Mouse (Mus musculus): ENCODE data around the gene S100a11. TPM values are rescaled to one million over a fixed set of nuclear protein-coding genes. Genes with fewer than 3 reads are reported as not detected.
"Not testable (repeated sequence)": the region's sequence is repeated elsewhere in the genome, so short reads cannot be mapped to it uniquely, and the experiment has no call there.

S100a11 gene
- polyA plus RNA-seq (2014; fragmentation: Nextera tagmentation; extraction: Ambion mirVana): 733 and 790 TPM in 2 replicates

- Histone ChIP-seq H3K36me3 (ENCODE audit: control insufficient read depth, insufficient read depth, low read length) (0 out of 2 replicates have a peak, but pooled peaks cover 3% of the 10 kb centered on the region), H3K4me3 (ENCODE audit: low read depth, low read length) (peak within 1 kb of the TSS; percentile 71), H3K27ac (ENCODE audit: low read depth, low read length) (peak within 1 kb of the TSS; percentile 68), H3K9me3 (replicated peaks; ENCODE audit: control insufficient read depth, low read length) (no peaks in the 10 kb centered on the region), H3K27me3 (ENCODE audit: control insufficient read depth, insufficient read depth, low read length) (no peaks in the 10 kb centered on the region), H3K9ac (ENCODE audit: low read depth, low read length) (peak within 1 kb of the TSS; percentile 78), H3K4me1 (ENCODE audit: control insufficient read depth, insufficient read depth, low read length) (peaks cover 8% of the 10 kb centered on the region; the same call in 1 of the 2 replicates), H3K4me2 (peak within 1 kb of the TSS; percentile 71)
- under 1% methylated on average over 37 of the region's 38 CpGs for WGBS (ENCODE audit: insufficient replicate concordance)
- ATAC-seq (replicated peaks; ENCODE audit: insufficient number of reproducible peaks, low FRiP score, low TSS enrichment): peak; percentile 89
Measured at GRCm38 (mm10) chr3:93520330-93521193, at the start of gene S100a11. S100a11 (plus strand) TSS chr3:93520488.

- WGBS (ENCODE audit: insufficient replicate concordance): 73% methylated on average over 1 of the region's 1 CpGs
- no peak overlapping the region for H3K4me3 ChIP-seq (ENCODE audit: low read depth, low read length)
Measured at GRCm38 (mm10) chr3:93480053-93480452, 40.2 kb upstream of the S100a11 start.

DNA sequence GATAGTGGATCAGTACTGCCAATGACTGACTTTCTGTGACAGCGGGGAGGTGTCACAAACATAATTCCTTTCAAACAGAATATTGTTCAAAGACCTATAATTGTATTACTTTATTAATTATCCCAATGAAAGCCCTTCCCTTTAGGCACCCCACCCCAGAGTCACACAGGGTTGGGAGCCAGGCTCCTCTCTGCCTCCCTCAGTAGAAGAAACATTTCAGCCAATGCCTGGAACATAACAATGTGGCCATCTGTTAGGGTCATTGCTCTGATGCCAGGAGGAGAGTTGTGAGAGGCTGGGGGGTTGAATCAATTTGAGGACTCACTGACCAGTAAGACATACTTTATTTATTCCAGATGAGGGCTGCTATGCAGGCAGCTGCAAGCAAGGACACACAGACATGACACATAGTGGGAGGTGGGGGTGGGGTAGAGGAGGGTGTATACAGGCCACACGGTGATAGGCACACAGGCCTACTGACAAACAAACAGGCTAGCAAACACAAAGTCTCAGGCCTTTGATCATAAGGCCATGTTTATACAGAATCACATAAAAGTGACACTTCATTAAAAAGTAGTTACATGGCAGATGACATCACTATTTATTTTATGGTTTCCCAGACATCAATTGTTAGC is 38.2 kb upstream of the S100a11 start:
- WGBS (ENCODE audit: insufficient replicate concordance): 67% methylated on average over 2 of the region's 2 CpGs
- no peak overlapping the region for H3K27ac ChIP-seq (ENCODE audit: low read depth, low read length)
- no peaks in the 10 kb centered on the region for H3K4me1 ChIP-seq (ENCODE audit: control insufficient read depth, insufficient read depth, low read length)

More at GRCm38 (mm10) chr3:93480053-93480452, 40.2 kb upstream of the S100a11 start:
- no peak for ATAC-seq (replicated peaks; ENCODE audit: insufficient number of reproducible peaks, low FRiP score, low TSS enrichment)
- H3K27ac ChIP-seq (ENCODE audit: low read depth, low read length): no peak overlapping the region
- H3K9ac ChIP-seq (ENCODE audit: low read depth, low read length): no peak overlapping the region
- H3K27me3 ChIP-seq (ENCODE audit: control insufficient read depth, insufficient read depth, low read length): no peaks in the 10 kb centered on the region
- no peak overlapping the region for H3K4me2 ChIP-seq
- no peaks in the 10 kb centered on the region for H3K9me3 ChIP-seq (replicated peaks; ENCODE audit: control insufficient read depth, low read length)
- no peaks in the 10 kb centered on the region for H3K36me3 ChIP-seq (ENCODE audit: control insufficient read depth, insufficient read depth, low read length)
- H3K4me1 ChIP-seq (ENCODE audit: control insufficient read depth, insufficient read depth, low read length): no peaks in the 10 kb centered on the region

GRCm38 (mm10) chr3:93485611-93486010 is 34.7 kb upstream of the S100a11 start:
- H3K27me3 ChIP-seq (ENCODE audit: control insufficient read depth, insufficient read depth, low read length): no peaks in the 10 kb centered on the region
- H3K4me3 ChIP-seq (ENCODE audit: low read depth, low read length): no peak overlapping the region
- no peak overlapping the region for H3K27ac ChIP-seq (ENCODE audit: low read depth, low read length)
- H3K4me2 ChIP-seq: no peak overlapping the region
- ATAC-seq (replicated peaks; ENCODE audit: insufficient number of reproducible peaks, low FRiP score, low TSS enrichment): no peak
- H3K4me1 ChIP-seq (ENCODE audit: control insufficient read depth, insufficient read depth, low read length): no peaks in the 10 kb centered on the region
- H3K9me3 ChIP-seq (replicated peaks; ENCODE audit: control insufficient read depth, low read length): no peaks in the 10 kb centered on the region
- 80% methylated on average over 3 of the region's 3 CpGs for WGBS (ENCODE audit: insufficient replicate concordance)
- H3K36me3 ChIP-seq (ENCODE audit: control insufficient read depth, insufficient read depth, low read length): no peaks in the 10 kb centered on the region
- H3K9ac ChIP-seq (ENCODE audit: low read depth, low read length): no peak overlapping the region

More for the DNA sequence above, 38.2 kb upstream of the S100a11 start:
- no peaks in the 10 kb centered on the region for H3K9me3 ChIP-seq (replicated peaks; ENCODE audit: control insufficient read depth, low read length)
- no peak overlapping the region for H3K4me2 ChIP-seq
- no peak overlapping the region for H3K9ac ChIP-seq (ENCODE audit: low read depth, low read length)
- no peak for ATAC-seq (replicated peaks; ENCODE audit: insufficient number of reproducible peaks, low FRiP score, low TSS enrichment)
- no peaks in the 10 kb centered on the region for H3K36me3 ChIP-seq (ENCODE audit: control insufficient read depth, insufficient read depth, low read length)
- H3K4me3 ChIP-seq (ENCODE audit: low read depth, low read length): no peak overlapping the region
- no peaks in the 10 kb centered on the region for H3K27me3 ChIP-seq (ENCODE audit: control insufficient read depth, insufficient read depth, low read length)

GRCm38 (mm10) chr3:93488541-93488940 is 31.7 kb upstream of the S100a11 start:
- Histone ChIP-seq H3K4me1 (ENCODE audit: control insufficient read depth, insufficient read depth, low read length) (no peaks in the 10 kb centered on the region), H3K9me3 (replicated peaks; ENCODE audit: control insufficient read depth, low read length) (no peaks in the 10 kb centered on the region), H3K27me3 (ENCODE audit: control insufficient read depth, insufficient read depth, low read length) (no peaks in the 10 kb centered on the region), H3K9ac (ENCODE audit: low read depth, low read length) (no peak overlapping the region), H3K36me3 (ENCODE audit: control insufficient read depth, insufficient read depth, low read length) (no peaks in the 10 kb centered on the region), H3K4me3 (ENCODE audit: low read depth, low read length) (no peak overlapping the region), H3K27ac (ENCODE audit: low read depth, low read length) (no peak overlapping the region), H3K4me2 (no peak overlapping the region)
- ATAC-seq (replicated peaks; ENCODE audit: insufficient number of reproducible peaks, low FRiP score, low TSS enrichment): no peak
- WGBS (ENCODE audit: insufficient replicate concordance): 73% methylated on average over 2 of the region's 2 CpGs

- WGBS (ENCODE audit: insufficient replicate concordance): 78% methylated on average over 3 of the region's 3 CpGs
- no peak overlapping the region for H3K27ac ChIP-seq (ENCODE audit: low read depth, low read length)
- H3K36me3 ChIP-seq (ENCODE audit: control insufficient read depth, insufficient read depth, low read length): no peaks in the 10 kb centered on the region
- no peak overlapping the region for H3K9ac ChIP-seq (ENCODE audit: low read depth, low read length)
- H3K9me3 ChIP-seq (replicated peaks; ENCODE audit: control insufficient read depth, low read length): no peaks in the 10 kb centered on the region
- no peak overlapping the region for H3K4me3 ChIP-seq (ENCODE audit: low read depth, low read length)
- H3K27me3 ChIP-seq (ENCODE audit: control insufficient read depth, insufficient read depth, low read length): no peaks in the 10 kb centered on the region
- no peak for ATAC-seq (replicated peaks; ENCODE audit: insufficient number of reproducible peaks, low FRiP score, low TSS enrichment)
- H3K4me1 ChIP-seq (ENCODE audit: control insufficient read depth, insufficient read depth, low read length): no peaks in the 10 kb centered on the region
- no peak overlapping the region for H3K4me2 ChIP-seq
Measured at GRCm38 (mm10) chr3:93492176-93492575, 28.1 kb upstream of the S100a11 start.

GRCm38 (mm10) chr3:93493992-93494391 is 26.3 kb upstream of the S100a11 start:
- no peak overlapping the region for H3K4me2 ChIP-seq
- no peak overlapping the region for H3K9ac ChIP-seq (ENCODE audit: low read depth, low read length)
- H3K9me3 ChIP-seq (replicated peaks; ENCODE audit: control insufficient read depth, low read length): no peaks in the 10 kb centered on the region
- no peak overlapping the region for H3K4me3 ChIP-seq (ENCODE audit: low read depth, low read length)
- no peaks in the 10 kb centered on the region for H3K27me3 ChIP-seq (ENCODE audit: control insufficient read depth, insufficient read depth, low read length)
- H3K27ac ChIP-seq (ENCODE audit: low read depth, low read length): no peak overlapping the region
- no peaks in the 10 kb centered on the region for H3K36me3 ChIP-seq (ENCODE audit: control insufficient read depth, insufficient read depth, low read length)
- 2% methylated on average over 4 of the region's 4 CpGs for WGBS (ENCODE audit: insufficient replicate concordance)
- no peak for ATAC-seq (replicated peaks; ENCODE audit: insufficient number of reproducible peaks, low FRiP score, low TSS enrichment)
- H3K4me1 ChIP-seq (ENCODE audit: control insufficient read depth, insufficient read depth, low read length): no peaks in the 10 kb centered on the region

- WGBS (ENCODE audit: insufficient replicate concordance): 28% methylated on average over 5 of the region's 5 CpGs
- not testable (repeated sequence) for H3K4me2 ChIP-seq; ATAC-seq (replicated peaks; ENCODE audit: insufficient number of reproducible peaks, low FRiP score, low TSS enrichment); H3K4me1 ChIP-seq (ENCODE audit: control insufficient read depth, insufficient read depth, low read length); H3K27ac ChIP-seq (ENCODE audit: low read depth, low read length); H3K36me3 ChIP-seq (ENCODE audit: control insufficient read depth, insufficient read depth, low read length); H3K9ac ChIP-seq (ENCODE audit: low read depth, low read length); H3K27me3 ChIP-seq (ENCODE audit: control insufficient read depth, insufficient read depth, low read length); H3K4me3 ChIP-seq (ENCODE audit: low read depth, low read length); H3K9me3 ChIP-seq (replicated peaks; ENCODE audit: control insufficient read depth, low read length)
Measured at GRCm38 (mm10) chr3:93494774-93495173, 25.5 kb upstream of the S100a11 start.
